Mouse (Mus musculus): ENCODE results near the gene Tomm70a. TPM values are rescaled to one million over a fixed set of nuclear protein-coding genes. Genes with fewer than 3 reads are reported as not detected.
"Not testable (repeated sequence)": the region's sequence is repeated elsewhere in the genome, so short reads cannot be mapped to it uniquely, and the experiment has no call there.

Tomm70a gene
- total RNA-seq, 1 experiment from 2014 or later, result 36.8 TPM

DNA sequence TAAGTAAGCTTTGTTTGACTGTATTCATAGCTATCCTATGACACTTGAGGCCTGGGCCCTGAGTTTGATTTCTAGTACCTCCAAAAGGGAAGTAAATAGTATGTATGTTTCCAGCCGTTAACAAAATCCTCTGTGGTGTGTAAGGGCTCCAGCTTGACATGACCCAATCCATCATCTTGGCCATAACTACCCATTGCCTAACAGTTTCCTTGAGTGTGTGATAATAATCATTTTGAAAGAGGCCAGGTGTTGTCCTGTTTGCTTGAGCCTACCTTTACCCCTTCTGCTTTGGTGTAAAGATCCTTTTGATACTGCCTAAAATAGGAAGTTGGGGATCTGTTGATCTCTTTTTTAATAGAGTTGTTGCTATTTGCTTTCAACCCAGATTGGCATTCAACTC is 10.8 kb downstream of the Tomm70a start:
- ATAC-seq (ENCODE audit: extremely low read depth, insufficient number of reproducible peaks, low FRiP score, poor library complexity, severe bottlenecking), result no peak

DNA sequence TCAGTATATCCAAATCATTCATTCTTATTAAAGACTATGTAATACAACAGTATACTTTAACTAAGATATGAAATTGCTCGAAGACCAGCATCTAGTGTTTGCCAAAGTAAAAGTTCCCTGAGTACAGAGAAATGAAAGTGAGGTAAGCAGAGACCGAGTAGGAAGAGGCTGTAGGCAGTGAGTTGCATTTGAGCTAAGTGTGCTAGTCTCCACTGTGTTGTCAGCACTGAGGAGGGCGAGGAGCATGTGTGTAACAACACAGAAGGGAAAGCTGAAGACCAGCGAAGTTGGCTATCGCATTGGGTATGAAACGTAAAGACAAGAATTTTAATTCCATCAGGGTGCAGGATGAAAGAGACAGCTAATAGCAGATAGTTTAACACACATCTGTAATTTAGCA is 12.1 kb downstream of the Tomm70a start:
- no peak for ATAC-seq (ENCODE audit: extremely low read depth, insufficient number of reproducible peaks, low FRiP score, poor library complexity, severe bottlenecking)

DNA sequence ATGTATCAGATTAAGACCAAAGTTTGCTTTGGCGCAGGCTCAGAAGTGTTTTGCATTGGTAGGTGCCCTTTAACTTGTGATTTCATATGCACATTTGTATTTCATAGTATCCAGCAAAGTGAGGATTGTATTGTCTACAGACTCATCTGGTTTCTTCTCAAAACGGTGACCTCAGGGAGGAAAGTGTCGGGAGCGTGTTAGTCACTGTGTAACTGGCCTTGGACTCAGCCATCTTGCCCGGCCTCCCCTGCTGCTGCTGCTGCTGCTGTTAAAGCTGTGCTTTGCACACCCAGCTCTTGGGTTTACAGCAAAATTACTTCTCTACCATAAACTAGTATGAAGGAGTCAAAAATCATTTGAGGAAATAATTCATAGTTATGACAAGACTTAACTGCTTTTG is 23.2 kb downstream of the Tomm70a start:
- ATAC-seq (ENCODE audit: extremely low read depth, insufficient number of reproducible peaks, low FRiP score, poor library complexity, severe bottlenecking), result no peak

DNA sequence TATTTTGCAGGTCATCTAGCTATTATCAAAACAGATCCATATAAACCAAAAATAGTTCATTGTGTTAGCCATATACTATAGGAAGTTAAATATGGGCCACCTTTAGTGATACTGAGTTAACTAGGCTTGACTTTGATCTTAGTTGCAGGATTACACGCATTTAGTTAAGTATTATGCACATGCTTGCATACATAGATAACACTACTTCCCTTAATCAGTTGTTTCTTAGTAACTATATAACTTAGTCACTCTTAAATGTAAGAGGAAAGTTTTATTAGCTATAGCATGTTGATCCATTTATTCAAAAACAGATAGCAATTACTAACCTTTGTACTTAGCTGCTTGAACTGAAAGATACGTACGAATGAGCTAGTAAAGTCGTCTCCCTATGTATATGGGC is 29.9 kb downstream of the Tomm70a start:
- ATAC-seq (ENCODE audit: extremely low read depth, insufficient number of reproducible peaks, low FRiP score, poor library complexity, severe bottlenecking), result no peak

DNA sequence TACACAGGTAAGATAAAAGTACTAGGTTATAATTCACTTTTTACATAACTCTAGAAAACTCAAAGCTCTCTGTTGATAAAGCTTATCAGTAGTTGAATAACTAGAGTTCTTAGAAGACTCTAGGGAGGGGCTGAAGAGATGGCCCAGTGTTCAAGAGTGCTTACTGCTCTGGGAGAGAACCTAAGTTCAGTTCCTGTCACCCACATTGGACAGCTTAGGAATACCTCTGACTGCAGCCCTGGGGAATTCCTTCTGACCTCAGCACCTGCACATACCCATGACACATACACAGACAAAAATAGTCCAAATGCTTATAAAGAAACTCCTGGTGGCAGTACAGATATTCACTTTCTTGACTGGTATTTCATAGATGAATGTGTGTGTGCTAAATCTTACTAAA is 34.4 kb downstream of the Tomm70a start:
- ATAC-seq (ENCODE audit: extremely low read depth, insufficient number of reproducible peaks, low FRiP score, poor library complexity, severe bottlenecking), result no peak

DNA sequence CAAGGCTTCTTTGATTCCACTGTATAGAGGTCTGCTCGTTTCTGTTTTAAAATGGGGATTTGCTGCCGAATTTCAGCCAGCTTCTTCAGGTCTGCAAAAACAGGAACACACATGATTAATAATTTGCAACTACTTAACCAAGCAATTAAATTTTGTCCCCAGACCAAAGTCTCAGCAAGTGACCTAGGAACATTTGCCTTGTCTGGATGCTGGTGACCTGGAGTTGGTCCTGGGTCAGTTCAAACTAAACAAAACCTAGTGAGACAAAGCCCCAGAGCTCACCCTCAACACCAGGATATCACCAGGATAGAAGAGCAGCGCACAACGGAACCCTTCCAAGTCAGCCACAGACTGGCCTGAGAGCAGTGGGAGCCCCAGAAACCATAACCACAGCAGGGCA is 35.6 kb downstream of the Tomm70a start:
- no peak for ATAC-seq (ENCODE audit: extremely low read depth, insufficient number of reproducible peaks, low FRiP score, poor library complexity, severe bottlenecking)

DNA sequence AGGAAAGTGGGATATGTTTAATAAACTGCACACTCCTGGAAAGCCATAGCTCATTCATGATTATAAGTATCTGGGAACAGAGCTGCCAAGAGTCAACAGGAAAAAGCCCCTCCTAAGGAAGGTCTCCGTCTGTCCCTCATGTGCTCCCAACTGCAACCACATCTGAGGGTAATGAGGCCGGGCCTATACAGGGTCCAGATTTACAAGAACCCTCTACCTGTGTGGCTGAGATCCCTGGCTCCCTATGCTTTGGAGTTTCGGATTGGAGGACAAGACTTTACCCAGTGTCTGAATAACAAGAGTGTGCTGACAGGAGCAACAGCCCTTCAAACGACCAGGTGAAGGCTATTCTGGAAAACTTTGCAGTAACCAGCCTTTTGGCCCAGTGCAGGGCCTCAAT is 36.2 kb downstream of the Tomm70a start:
- ATAC-seq (ENCODE audit: extremely low read depth, insufficient number of reproducible peaks, low FRiP score, poor library complexity, severe bottlenecking), result no peak

DNA sequence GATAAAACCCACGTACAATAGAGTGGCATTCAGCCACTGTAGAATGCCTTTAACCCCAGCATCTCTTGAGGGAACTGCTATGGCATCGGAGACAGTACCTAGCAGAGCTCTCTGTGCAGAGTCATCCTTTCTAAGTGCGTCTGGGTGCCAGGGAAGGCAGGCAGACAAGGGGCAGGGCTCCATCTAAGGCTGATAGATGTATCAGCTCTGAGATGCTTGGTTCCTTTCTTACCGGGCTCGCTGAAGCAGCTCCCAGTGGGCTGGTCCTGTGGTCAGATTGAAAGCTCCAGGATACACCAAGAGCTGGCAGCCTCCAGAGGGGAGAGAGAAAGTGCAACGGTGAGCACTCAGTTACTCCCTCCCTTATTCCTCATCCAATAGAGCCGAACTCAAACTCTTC is 38.3 kb downstream of the Tomm70a start:
- ATAC-seq (ENCODE audit: extremely low read depth, insufficient number of reproducible peaks, low FRiP score, poor library complexity, severe bottlenecking), result no peak

DNA sequence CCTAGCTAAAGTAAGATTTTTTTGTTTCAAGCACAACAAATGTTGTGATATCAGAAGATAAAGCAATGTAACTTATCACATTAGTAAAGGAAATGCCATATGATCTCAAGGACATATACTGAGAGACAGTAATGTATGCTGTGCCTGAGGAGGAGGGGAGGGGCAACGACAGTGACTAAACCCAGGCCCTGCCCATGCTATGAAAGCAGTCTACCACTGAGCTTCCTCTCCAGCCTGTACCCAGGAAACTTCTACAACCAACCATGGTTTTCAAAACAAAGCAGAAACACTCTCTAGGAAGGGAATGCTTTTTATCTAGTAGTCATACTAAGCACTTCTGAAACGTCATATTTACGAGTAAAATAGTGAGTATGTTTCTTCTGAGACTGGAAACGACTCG is 41.3 kb downstream of the Tomm70a start:
- ATAC-seq (ENCODE audit: extremely low read depth, insufficient number of reproducible peaks, low FRiP score, poor library complexity, severe bottlenecking), result no peak

DNA sequence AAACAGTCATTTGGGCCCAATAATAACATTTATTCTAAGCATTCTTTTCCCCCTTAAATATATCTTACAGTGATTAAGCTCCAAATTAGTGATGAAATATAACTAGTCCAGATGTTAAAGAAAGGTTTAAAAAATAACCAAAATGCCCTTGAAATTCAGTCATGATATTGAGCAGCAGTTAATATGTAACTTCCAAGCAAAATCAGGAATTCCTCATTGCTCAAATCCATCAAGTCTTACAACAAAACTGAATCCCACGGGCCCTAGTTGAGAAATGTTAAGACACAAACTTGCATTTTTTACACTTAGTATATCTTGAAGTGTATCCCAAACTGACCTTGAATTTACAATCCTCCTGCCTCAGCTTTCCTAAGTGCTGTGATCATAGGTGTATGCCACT is 42.2 kb downstream of the Tomm70a start:
- ATAC-seq (ENCODE audit: extremely low read depth, insufficient number of reproducible peaks, low FRiP score, poor library complexity, severe bottlenecking), result no peak

DNA sequence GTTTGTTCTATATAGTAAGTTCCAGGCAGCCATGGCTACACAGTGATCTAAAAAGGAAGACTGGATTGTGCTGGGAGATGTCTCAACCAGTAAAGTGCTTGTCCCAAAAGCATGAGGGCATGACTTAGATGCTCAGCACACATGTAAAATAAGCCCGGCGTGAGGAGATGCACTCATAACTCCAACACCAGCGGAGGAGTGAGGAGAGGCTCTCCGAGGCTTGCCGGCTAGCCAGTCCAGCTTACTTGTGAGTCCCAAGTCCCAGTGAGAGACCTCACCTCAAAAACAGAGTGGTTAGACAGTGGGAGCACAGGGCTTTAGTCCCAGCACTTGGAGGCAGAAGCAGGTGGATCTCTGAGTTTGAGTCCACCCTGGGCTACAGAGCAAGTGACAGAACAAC is 43.7 kb downstream of the Tomm70a start:
- ATAC-seq (ENCODE audit: extremely low read depth, insufficient number of reproducible peaks, low FRiP score, poor library complexity, severe bottlenecking), result no peak

DNA sequence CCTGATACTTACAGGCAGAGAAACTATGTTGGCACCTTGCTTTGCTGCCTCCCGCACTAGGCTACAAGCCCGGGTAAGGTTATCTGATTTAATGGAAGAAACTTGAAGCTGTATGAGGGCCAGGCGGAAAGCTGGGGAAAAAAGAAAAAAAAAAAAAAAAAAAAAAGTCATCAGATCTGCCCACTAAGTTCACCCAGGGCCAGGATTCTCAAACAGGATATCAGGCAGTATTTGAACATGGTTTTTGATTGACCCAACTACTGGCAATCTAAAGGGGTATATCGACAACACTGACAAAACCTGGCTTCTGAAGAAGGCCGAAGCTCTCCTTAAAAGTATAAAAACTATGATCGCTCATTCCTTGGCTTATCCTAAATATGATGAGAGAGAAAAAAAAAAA is 44.6 kb downstream of the Tomm70a start:
- ATAC-seq (ENCODE audit: extremely low read depth, insufficient number of reproducible peaks, low FRiP score, poor library complexity, severe bottlenecking), result no peak

DNA sequence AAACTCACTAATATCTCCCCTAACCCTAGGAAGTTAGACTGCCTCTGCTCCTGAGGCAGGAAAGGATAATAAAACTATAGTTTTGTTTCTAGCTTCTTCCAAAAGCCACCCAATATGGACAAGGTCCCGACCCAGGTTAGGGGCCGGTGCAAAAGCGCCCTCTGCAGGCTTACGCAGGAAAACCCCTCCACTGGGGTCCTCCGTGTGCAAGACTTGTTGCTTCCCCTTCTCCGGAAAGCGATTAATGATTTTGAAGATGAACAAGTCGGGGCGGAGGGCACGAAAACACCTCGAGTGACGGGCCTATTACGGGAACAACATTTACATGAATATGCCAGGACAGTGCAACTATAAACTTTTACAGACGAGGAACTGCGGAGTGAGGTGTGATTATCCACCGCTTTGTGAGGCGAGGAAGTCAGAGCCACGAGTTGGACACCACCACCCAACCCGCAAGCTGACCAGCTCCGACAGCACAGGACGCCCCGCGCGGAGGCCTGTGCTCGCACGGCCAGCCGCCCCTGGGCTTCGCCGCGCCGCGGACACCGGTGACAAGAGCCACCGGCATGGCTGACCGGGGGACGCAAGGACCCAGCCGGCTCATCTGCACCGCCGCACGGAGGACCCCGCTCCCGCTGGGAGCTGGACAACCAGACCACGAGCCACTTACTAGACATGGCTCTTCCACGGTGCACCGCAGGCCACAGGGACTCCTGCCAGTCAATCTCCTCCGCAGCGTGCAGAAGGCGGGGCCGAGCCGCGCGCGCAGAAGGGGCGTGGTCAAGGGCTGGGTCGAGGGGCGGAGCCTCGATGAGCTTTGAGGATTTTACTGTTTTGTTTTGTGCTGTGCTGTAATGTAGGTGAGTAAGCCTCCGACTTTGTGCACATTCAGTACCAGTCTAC is 45.4 kb downstream of the Tomm70a start, which contains the start of gene Nit2:
Nit2 (minus strand) TSS at position 731 of the 903 bp plus-strand sequence.
- peak; percentile 91 for ATAC-seq (ENCODE audit: extremely low read depth, insufficient number of reproducible peaks, low FRiP score, poor library complexity, severe bottlenecking)

DNA sequence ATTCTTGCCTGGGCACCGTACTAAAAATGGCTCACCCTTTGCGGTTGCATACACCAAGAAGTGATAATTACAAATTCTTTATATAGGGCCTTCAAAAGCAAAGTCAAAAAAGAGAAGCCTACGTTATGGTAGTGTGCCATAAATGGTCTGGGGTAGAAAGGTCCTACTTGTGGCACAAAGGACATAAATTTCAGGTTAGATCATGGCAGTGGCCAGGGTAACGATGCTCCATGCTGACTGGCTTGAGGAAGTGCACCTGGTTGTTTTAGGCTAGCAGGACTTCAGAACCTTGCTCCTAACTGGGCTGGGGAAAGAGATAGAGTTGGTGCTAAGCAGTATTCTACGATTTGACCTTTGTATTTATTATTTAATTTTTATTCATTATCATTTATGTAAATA is 46.0 kb downstream of the Tomm70a start:
- no peak for ATAC-seq (ENCODE audit: extremely low read depth, insufficient number of reproducible peaks, low FRiP score, poor library complexity, severe bottlenecking)

DNA sequence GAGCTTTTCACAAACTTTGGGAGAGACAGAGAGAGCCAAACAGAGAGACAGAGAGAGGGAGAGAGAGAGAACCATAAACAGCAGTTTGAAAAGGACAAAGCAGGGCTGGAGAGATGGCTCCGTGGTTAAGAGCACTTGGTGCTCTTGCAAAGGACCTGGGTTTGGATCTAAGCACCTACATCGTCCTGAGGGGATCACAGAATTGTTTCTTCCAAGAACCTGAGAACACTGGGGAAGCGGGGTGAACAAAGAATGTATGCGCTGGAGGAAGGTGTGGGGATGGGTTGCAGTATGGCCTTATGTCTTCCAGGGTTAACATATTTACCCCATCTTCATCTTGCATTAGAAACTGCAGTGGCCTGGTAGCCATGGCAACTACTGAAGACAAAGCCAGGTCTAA is 46.7 kb downstream of the Tomm70a start:
- no peak for ATAC-seq (ENCODE audit: extremely low read depth, insufficient number of reproducible peaks, low FRiP score, poor library complexity, severe bottlenecking)

DNA sequence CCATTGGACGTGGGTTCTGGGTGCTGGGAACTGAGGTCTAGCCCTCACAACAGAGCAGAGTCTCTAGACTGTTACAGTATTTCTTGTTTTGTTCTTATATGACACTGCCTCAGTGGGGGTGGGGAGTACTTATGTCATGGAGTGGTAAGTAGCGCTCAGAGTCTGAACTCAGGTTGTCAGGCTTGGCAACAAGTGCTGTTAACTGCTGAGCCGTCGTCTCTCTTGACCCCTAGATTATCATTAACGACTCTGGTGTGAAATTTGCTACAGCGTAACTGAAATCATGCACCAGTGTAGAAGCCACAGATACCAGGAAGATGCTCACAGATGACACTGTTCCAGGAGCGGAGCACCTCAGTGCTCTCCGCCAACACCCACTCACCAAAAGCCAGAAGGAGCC is 49.7 kb downstream of the Tomm70a start:
- no peak for ATAC-seq (ENCODE audit: extremely low read depth, insufficient number of reproducible peaks, low FRiP score, poor library complexity, severe bottlenecking)

DNA sequence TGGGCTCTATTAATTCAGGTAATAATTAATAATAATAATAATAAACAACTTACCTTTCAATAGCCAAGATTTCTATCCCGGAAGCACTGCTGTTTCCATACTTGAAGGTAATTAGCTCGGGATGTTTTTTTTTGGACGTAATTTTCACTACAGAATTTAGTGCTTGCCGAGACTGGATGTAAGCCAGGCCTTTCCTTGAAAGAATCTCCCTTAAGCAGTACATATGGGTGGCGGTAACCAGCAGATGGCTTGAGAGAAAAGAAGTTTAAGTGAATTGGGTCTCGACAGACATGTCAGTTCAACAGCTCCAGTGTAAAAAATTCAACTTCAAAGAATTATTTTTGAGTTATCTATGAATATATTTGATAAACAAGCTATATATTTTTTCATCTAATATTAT is 50.1 kb downstream of the Tomm70a start:
- no peak for ATAC-seq (ENCODE audit: extremely low read depth, insufficient number of reproducible peaks, low FRiP score, poor library complexity, severe bottlenecking)

DNA sequence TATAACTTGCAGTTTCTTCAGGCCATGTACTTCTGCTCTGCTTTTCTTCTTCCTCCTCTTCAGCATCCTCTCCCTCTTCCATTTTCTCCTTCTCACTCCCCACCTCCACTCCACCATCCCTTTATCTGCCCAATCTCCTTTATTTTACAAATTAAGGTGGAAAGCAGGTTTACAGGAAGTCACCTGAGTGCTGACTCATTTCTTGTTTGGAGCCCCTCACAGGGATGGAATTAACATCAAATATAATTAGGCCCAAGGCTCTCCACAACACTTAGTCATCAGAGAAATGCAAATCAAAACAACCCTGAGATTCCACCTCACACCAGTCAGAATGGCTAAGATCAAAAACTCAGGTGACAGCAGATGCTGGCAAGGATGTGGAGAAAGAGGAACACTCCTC is 53.0 kb downstream of the Tomm70a start:
- not testable (repeated sequence) for ATAC-seq (ENCODE audit: extremely low read depth, insufficient number of reproducible peaks, low FRiP score, poor library complexity, severe bottlenecking)

DNA sequence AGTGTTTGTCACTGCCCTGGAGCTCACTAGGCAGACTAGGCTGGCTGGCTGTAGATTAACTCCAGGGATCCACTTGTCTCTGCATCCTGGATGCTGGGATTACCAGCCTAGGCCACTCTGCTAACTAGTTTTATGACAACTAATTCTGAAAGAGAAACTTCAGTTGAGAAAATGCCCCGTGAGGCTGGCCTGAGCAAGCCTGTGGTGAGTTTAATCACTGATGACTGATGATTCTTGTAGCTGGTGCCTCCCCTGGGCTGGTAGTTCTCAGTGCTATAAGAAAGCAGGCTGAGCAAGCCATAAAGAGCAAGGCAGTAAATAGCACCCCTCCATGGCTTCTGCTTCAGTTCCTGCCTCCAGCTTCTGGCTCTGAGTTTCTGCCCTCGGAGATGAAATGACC is 54.2 kb downstream of the Tomm70a start:
- ATAC-seq (ENCODE audit: extremely low read depth, insufficient number of reproducible peaks, low FRiP score, poor library complexity, severe bottlenecking), result no peak

DNA sequence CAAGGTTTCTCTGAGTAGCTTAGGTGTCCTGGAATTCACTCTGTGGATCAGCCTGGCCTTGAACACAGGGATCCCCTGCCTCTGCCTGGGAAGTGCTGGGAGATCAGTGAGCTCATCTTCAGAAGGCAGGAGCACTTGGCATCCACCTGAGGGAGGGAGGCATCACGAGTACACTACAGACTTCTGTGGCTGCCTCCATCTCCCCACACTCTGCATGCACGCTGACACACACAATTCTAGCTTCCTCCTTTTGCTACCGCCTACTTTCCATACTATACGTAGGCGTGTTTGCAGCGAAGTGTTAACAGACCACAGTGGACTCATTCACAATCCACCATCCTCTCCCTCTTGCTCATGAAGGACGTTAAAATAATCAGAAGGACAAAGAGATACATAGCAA is 54.8 kb downstream of the Tomm70a start:
- ATAC-seq (ENCODE audit: extremely low read depth, insufficient number of reproducible peaks, low FRiP score, poor library complexity, severe bottlenecking), result no peak

DNA sequence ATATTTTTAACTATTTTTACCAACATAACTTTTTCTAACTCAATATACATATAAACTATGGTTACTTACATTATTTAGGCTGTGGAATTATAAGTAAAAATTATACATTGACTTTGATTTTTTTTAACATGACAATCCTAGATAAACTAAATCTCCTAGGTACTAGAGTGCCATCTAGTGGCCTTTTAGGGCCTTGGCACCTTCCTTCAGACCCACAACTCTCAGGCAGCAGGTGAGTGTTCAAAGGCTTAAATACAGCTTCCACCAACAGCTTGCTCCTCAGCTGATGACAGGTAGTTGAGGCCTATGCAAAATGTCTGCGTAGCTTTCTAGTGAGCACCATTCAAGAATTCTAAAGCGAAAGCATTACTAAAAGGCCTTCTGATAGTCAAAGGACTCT is 55.8 kb downstream of the Tomm70a start:
- peak; percentile 80; the same call in 1 of the 2 replicates for ATAC-seq (ENCODE audit: extremely low read depth, insufficient number of reproducible peaks, low FRiP score, poor library complexity, severe bottlenecking)

All from neutrophil, adult 5-6 weeks (primary cell).